Mouse (Mus musculus) heart, adult 9 months (tissue): ENCODE data around the gene Rps6ka1.

Experiments
- DNase-seq, 2 experiments: peaks; one replicate each; pipeline ENCODE4 v3.0.0; 2022; ENCODE audit warnings: low spot score in 2 of 2

Gene Rps6ka1

DNA sequence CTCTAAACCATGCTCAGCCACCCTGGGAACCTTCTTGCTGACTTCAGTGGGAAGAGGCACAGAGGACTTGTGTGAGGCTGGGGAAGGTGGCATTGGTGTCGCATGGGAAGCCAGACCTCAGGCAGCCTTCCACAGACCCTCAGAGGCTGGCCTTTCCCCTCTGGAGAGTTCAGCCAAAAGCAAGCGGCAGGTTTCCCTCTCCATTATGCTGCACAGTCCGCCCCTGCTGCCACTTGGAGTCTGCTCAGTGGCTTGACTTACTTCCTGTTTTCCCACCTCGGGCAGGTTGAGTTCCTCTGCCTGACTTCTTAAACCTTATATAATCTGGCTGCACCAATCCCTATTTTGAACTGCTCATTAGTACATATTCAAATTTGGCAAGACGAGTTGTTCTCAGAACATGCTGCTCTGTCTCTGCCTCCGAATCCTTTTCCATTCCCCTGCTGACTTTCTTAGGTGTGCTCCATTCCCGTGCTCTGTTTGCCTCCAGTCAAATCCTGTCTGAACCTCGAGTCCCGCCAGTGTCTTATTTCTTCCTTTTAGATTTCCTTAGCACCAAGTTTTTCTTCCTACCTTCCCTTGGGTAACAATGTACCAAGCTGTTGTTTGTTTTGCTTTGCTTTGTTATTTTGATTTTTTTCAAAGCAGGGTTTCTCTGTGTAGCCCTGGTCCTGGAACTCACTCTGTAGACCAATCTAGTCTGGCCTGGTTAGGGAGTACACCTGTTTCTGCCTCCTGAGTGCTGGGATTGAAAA, 66.6 kb downstream of the Rps6ka1 start:
- no peak for DNase-seq

- DNase-seq: no peak
Observed at GRCm38 (mm10) chr4:133820166-133820565, 67.4 kb downstream of the Rps6ka1 start.

GRCm38 (mm10) chr4:133817356-133817755, 70.2 kb downstream of the Rps6ka1 start:
- DNase-seq: no peak

DNA sequence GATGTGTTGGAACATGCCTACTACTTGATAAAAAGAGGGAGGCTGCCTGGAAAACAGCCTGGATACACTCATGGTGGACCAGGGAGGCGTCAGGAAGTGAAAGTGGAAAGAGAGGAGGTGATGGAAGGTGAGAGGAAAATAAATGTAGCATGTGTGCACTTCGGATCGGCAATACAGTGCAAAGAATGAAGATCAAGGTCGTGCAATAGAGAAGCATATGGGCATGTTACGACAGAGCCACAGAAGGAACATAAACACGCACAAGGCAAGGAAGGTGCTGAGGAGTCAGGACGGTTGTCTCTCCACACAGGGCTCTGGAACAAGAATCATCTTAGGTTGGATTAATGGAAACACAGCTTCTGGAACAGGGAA, 71.1 kb downstream of the Rps6ka1 start:
- DNase-seq: no peak

GRCm38 (mm10) chr4:133815635-133816503, 71.7 kb downstream of the Rps6ka1 start:
- peak; percentile 43 to 52 for DNase-seq

DNA sequence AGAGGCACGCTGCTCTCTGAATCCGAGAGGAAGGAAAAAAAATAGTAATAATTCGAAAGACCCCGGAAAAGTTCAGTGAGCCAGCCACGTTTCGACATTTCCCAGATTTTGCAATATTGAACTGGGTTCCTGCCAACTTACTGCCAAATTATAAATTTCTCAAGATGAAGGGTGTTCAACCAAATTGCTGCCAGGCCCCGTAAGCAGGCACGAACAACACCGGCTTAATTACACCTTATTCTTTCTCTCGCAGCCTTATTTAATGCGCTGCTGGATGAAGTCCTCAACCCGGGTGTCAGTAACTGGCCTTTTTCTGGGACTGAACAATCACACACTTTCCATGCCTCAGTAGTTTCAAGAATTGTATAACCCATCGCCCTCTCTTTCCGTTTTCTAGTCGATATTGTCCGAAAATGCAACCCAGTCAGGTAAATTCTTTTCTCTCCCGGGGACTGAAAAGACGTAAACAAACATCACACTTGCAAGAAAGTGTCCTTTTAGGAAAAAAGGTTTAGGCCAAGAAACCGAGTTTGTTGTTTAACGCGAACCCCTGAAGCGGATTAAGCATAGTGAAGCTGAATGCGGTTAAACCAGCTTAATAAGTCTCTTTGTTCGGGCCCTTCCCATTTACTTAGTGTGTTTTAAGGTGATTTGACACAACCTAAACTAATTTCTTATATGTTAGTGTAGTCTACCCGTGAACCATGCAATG, 72.6 kb downstream of the Rps6ka1 start:
- peak in 1 of 2 experiments; percentile 33 for DNase-seq

- peak; percentile 90 for DNase-seq
Observed at GRCm38 (mm10) chr4:133813992-133814803, 73.4 kb downstream of the Rps6ka1 start.

- peak; percentile 97 to 98 for DNase-seq
Observed at GRCm38 (mm10) chr4:133813174-133813991, 74.2 kb downstream of the Rps6ka1 start.

- peak in 1 of 2 experiments; percentile 62 for DNase-seq
Observed at GRCm38 (mm10) chr4:133804401-133805263, 83.0 kb downstream of the Rps6ka1 start.

DNA sequence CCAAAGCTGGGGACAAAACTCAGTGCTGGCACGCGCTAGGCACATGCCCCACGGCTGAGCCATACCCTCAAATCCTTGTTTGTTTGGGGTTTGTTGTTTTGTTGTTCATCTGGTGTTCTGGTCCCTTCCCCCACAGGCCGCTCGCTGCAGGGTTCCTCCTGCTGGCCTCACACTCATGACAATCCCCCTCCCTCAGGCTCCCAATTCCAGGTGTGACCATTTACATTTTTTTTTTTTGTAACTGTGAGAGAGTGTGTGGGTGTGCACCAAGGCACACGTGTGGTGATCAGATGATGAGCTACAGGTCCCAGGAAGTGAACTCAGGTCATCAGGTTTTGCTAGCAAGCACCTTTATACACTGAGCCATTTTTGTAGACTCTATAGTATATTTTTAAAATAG, 87.0 kb downstream of the Rps6ka1 start:
- DNase-seq: no peak
